Mouse (Mus musculus) lung, postnatal 0 days (tissue): ENCODE data around the gene Myh2. TPM values are rescaled to one million over a fixed set of nuclear protein-coding genes. Genes with fewer than 3 reads are reported as not detected.

Source experiments
- ATAC-seq: fragments of 200-750 bp; cut with Nextera tagmentation; 2 replicates; pipeline ENCODE4 v1.8.0; 2017; ENCODE audit warnings: moderate library complexity
- DNase-seq: peaks from one replicate; pipeline ENCODE4 v3.0.0-alpha.2; 2016; ENCODE audit warnings: low spot score
- H3K27ac ChIP-seq: fragments of 300-500 bp; sonication (generic); 2 replicates; pipeline ENCODE4 v1.5.1; 2014; ENCODE audit warnings: antibody characterized with exemption, mild to moderate bottlenecking, low read length, mixed read lengths
- H3K27me3 ChIP-seq: fragments of 300-500 bp; sonication (generic); replicated peaks from 2 replicates; pipeline ENCODE4 v1.6.1; 2014; ENCODE audit warnings: low read length, mixed read lengths; ENCODE audit not compliant: insufficient read depth
- H3K36me3 ChIP-seq: fragments of 300-500 bp; sonication (generic); 2 replicates; pipeline ENCODE4 v1.6.1; 2014; ENCODE audit warnings: low read length, mixed read lengths; ENCODE audit not compliant: insufficient read depth
- H3K4me1 ChIP-seq: fragments of 300-500 bp; sonication (generic); 2 replicates; pipeline ENCODE4 v1.6.1; 2014; ENCODE audit warnings: antibody characterized with exemption, low read depth, low read length, mixed read lengths; ENCODE audit not compliant: insufficient read depth
- H3K4me2 ChIP-seq: fragments of 300-500 bp; sonication (generic); replicated peaks from 2 replicates; pipeline ENCODE4 v1.6.1; 2014; ENCODE audit warnings: low read depth, mild to moderate bottlenecking, low read length, moderate library complexity, mixed read lengths
- H3K4me3 ChIP-seq: fragments of 300-500 bp; sonication (generic); 2 replicates; pipeline ENCODE4 v1.5.1; 2014; ENCODE audit warnings: low read depth, low read length
- H3K9ac ChIP-seq: fragments of 300-500 bp; sonication (generic); replicated peaks from 2 replicates; pipeline ENCODE4 v1.6.1; 2014; ENCODE audit warnings: low read depth, mild to moderate bottlenecking
- H3K9me3 ChIP-seq: fragments of 300-500 bp; sonication (generic); 2 replicates; pipeline ENCODE4 v1.6.1; 2016; ENCODE audit warnings: low read length, mixed read lengths
- CTCF ChIP-seq: IDR thresholded peaks from 2 replicates; pipeline ENCODE4 v1.5.1; 2016; ENCODE audit warnings: antibody characterized with exemption, mild to moderate bottlenecking
- EP300 ChIP-seq: IDR thresholded peaks from 2 replicates; pipeline ENCODE4 v1.6.1; 2016; ENCODE audit warnings: antibody characterized with exemption, mild to moderate bottlenecking, control low read depth
- WGBS: fragments of 180-500 bp; shearing (Covaris S2); extraction: QIAGEN DNeasy Blood & Tissue Kit; methylation state at CpG from one replicate; pipeline ENCODE4 v1.1.7; 2014; 5-methylcytosine and 5-hydroxymethylcytosine counted together
- polyA plus RNA-seq: library from polyadenylated mRNA; unstranded; fragments of >200 nt; fragmentation: Nextera tagmentation; extraction: Ambion mirVana; gene quantifications from 2 replicates; pipeline ENCODE4 v1.2.1, GENCODE M21; 2015

The Myh2 gene
- polyA plus RNA-seq, 1 experiment from 2014 or later, result not detected

DNA sequence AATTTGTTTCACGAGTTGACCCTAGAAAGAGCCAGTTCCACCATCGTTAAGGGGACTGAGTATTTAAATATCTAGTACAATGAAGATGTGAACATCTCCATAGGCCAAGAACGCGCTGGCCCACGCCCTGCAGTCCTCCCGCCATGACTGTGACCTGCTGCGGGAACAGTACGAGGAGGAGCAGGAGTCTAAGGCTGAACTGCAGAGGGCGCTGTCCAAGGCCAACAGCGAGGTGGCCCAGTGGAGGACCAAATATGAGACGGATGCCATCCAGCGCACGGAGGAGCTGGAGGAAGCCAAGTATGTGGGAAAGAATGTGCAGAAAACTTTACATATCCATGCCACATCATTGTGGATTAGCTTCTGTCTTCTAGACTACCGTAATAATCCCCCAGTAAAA, 20.7 kb downstream of the Myh2 start:
- no peak for DNase-seq
- Histone ChIP-seq H3K27ac (no peak overlapping the region), H3K36me3 (no peaks in the 10 kb centered on the region), H3K4me2 (no peak overlapping the region), H3K27me3 (no peaks in the 10 kb centered on the region), H3K9ac (no peak overlapping the region), H3K9me3 (no peaks in the 10 kb centered on the region), H3K4me3 (no peak overlapping the region), H3K4me1 (no peaks in the 10 kb centered on the region)
- no peak for TF ChIP-seq EP300
- TF ChIP-seq CTCF, result no peak
- 85% methylated on average over 14 of the region's 14 CpGs for WGBS
- no peak for ATAC-seq

DNA sequence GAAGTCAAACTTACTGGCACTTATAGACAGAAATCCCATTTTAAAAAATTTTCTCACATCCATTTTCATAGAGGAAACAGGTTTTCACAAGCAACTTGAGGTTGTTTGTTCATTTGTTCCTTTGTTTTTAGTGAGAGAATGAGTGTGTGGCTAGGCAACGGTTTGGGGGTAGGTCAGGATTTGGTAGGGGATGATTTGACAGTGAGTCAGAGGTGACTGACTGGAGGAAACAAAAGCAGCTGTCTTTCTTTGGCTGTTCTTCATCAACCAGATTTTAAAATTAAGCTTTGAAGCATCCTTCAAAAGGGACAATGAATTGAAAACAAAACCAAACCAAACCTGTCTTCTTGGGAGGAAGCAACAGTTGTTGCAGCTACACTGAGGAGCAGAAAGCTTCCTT, 28.5 kb downstream of the Myh2 start:
- Histone ChIP-seq H3K9ac (no peak overlapping the region), H3K9me3 (no peaks in the 10 kb centered on the region), H3K4me2 (no peak overlapping the region), H3K36me3 (no peaks in the 10 kb centered on the region), H3K4me3 (no peak overlapping the region), H3K27ac (no peak overlapping the region), H3K27me3 (no peaks in the 10 kb centered on the region), H3K4me1 (no peaks in the 10 kb centered on the region)
- WGBS, result 42% methylated on average over 1 of the region's 1 CpGs
- TF ChIP-seq EP300 (no peak), CTCF (no peak)
- ATAC-seq (no peak), DNase-seq (no peak)

DNA sequence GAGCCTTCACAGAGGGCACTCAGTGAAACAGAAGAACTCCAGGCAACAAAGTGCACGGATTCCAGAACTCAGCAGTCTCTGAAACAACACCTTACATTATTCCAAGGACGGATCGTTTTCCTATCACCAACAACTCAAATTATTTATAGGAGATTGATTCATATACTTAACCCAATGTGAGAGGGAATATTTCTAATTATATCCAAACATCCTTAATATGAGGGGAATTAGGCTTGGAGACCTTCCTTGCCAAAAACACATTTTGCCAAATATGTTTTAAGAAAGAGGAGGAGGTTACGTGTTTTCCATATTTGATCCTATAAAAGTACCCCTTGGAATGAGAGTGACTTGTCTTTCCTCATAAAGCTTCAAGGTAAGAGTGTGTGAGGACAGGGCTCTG, 28.9 kb downstream of the Myh2 start, which contains the start of gene Myh1:
Gene Myh1, plus strand, starts transcription at position 301 of the 400 bp plus-strand sequence.
- TF ChIP-seq EP300 (no peak), CTCF (no peak)
- no peaks in the 10 kb centered on the region for H3K27me3 ChIP-seq
- no peaks in the 10 kb centered on the region for H3K9me3 ChIP-seq
- no peak within 1 kb of the TSS for H3K9ac ChIP-seq
- H3K27ac ChIP-seq, result no peak within 1 kb of the TSS
- no peak within 1 kb of the TSS for H3K4me3 ChIP-seq
- H3K4me1 ChIP-seq, result no peaks in the 10 kb centered on the region
- WGBS, result 75% methylated on average over 4 of the region's 4 CpGs
- H3K4me2 ChIP-seq, result no peak within 1 kb of the TSS
- ATAC-seq, result no peak
- H3K36me3 ChIP-seq, result no peaks in the 10 kb centered on the region
- no peak for DNase-seq

DNA sequence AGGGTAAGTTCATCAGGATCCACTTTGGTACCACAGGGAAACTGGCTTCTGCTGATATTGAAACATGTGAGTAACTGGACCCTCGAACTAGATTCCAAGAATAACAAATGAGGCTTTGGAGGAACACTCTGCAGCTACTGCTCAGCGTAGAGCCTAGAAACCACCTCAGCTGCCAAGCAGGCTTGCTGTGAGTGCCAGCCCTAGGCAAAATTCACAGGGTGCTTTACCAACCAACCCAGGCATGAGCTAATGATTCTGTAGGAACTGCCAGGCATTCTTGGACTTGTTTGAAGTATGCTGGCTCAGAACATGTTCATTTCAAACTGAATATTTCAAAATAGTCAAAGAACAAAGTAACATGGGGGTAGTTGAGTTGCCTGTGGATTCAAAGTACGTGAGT, 33.9 kb downstream of the Myh2 start:
- no peaks in the 10 kb centered on the region for H3K27me3 ChIP-seq
- TF ChIP-seq EP300 (no peak), CTCF (no peak)
- no peaks in the 10 kb centered on the region for H3K4me1 ChIP-seq
- no peak overlapping the region for H3K9ac ChIP-seq
- WGBS, result 69% methylated on average over 3 of the region's 3 CpGs
- DNase-seq, result no peak
- no peak overlapping the region for H3K27ac ChIP-seq
- H3K36me3 ChIP-seq, result no peaks in the 10 kb centered on the region
- H3K4me3 ChIP-seq, result no peak overlapping the region
- H3K9me3 ChIP-seq, result no peaks in the 10 kb centered on the region
- H3K4me2 ChIP-seq, result no peak overlapping the region
- ATAC-seq, result no peak

DNA sequence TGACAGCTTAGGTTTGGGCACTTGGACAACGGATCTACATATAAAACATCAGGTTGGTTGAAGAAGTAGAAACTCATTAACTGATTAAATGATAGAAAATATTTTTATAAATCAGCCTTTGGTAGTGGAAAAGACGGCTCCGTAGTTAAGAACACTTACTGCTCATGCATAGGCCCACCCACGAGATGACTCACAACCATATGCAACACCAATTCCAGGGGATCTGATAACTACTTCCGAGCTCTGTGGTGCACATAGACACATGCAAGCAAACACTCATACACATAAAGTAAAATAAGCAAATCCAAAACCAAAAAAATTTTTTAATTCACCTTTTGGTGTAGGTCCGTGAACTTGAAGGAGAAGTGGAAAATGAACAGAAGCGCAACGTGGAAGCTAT, 51.0 kb downstream of the Myh2 start:
- Histone ChIP-seq H3K36me3 (no peaks in the 10 kb centered on the region), H3K4me3 (no peak overlapping the region), H3K27me3 (no peaks in the 10 kb centered on the region), H3K27ac (no peak overlapping the region), H3K9me3 (no peaks in the 10 kb centered on the region), H3K9ac (no peak overlapping the region), H3K4me1 (no peaks in the 10 kb centered on the region), H3K4me2 (no peak overlapping the region)
- no peak for DNase-seq
- no peak for TF ChIP-seq CTCF
- TF ChIP-seq EP300, result no peak
- ATAC-seq, result no peak
- 80% methylated on average over 8 of the region's 8 CpGs for WGBS

DNA sequence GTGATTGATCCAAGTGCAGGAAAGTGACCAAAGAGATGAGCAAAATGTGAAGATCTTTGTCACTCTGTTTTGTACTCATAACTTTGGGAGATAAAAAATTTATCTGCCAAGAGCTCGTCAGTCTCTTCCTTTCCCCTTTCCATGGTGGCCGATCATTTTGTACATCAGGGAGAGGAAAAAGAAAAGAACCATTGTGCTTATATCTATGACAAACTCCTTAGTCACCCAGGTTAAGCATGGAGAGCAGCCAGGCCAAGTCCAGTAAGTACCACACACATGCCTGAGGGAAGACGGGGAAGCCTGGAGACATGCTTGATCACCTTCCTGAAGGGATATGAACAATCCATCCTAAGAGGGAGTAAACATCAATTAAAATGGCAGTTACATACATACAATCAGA, 53.6 kb downstream of the Myh2 start:
- DNase-seq (no peak), ATAC-seq (no peak)
- H3K9me3 ChIP-seq, result no peaks in the 10 kb centered on the region
- TF ChIP-seq EP300, result no peak
- no peak overlapping the region for H3K4me3 ChIP-seq
- H3K27ac ChIP-seq, result no peak overlapping the region
- no peak overlapping the region for H3K4me2 ChIP-seq
- H3K9ac ChIP-seq, result no peak overlapping the region
- 62% methylated on average over 3 of the region's 3 CpGs for WGBS
- H3K27me3 ChIP-seq, result no peaks in the 10 kb centered on the region
- H3K36me3 ChIP-seq, result no peaks in the 10 kb centered on the region
- H3K4me1 ChIP-seq, result no peaks in the 10 kb centered on the region

DNA sequence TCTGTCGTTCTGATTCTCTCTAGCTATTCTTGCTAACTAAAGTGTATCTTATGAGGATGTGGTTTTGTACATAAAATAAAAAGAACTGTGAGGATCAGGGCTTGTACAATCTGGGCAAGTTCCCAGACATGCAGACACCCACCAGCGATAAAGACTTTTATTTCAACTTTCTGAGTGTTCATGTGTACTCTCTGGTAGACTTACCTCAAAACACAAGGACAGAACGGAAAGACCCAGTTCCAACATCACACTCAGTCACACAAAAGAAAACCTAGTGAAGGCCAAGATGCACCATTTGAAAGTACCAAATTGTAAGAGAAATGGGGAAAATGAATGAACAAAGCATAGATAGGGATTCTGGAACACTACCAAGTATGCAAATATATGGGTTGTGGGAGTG, 57.9 kb downstream of the Myh2 start:
- H3K36me3 ChIP-seq, result no peaks in the 10 kb centered on the region
- H3K9ac ChIP-seq, result no peak overlapping the region
- no peaks in the 10 kb centered on the region for H3K4me1 ChIP-seq
- DNase-seq, result no peak
- no peak for ATAC-seq
- H3K4me2 ChIP-seq, result no peak overlapping the region
- no peak overlapping the region for H3K4me3 ChIP-seq
- TF ChIP-seq EP300, result no peak
- TF ChIP-seq CTCF, result no peak
- H3K27me3 ChIP-seq, result no peaks in the 10 kb centered on the region
- 72% methylated on average over 3 of the region's 3 CpGs for WGBS
- H3K9me3 ChIP-seq, result no peaks in the 10 kb centered on the region
- no peak overlapping the region for H3K27ac ChIP-seq
